Mouse (Mus musculus) midbrain, embryonic 11.5 days (tissue): ENCODE data around the gene Ap5b1. TPM values are rescaled to one million over a fixed set of nuclear protein-coding genes. Genes with fewer than 3 reads are reported as not detected.

Experiments
- ATAC-seq: fragments of 200-750 bp; cut with Nextera tagmentation; 2 replicates; pipeline ENCODE4 v1.8.0; 2017; ENCODE audit warnings: moderate TSS enrichment, moderate library complexity; ENCODE audit not compliant: low FRiP score
- DNase-seq: peaks from one replicate; pipeline ENCODE4 v3.0.0; 2015; ENCODE audit warnings: low spot score; ENCODE audit errors: missing footprints
- H3K27ac ChIP-seq: fragments of 300-500 bp; sonication (generic); 2 replicates; pipeline ENCODE4 v1.5.1; 2014; ENCODE audit warnings: low read depth, low read length
- H3K27me3 ChIP-seq: fragments of 300-500 bp; sonication (generic); 2 replicates; pipeline ENCODE4 v1.6.1; 2014; ENCODE audit warnings: mild to moderate bottlenecking, low read length, moderate library complexity, mixed read lengths; ENCODE audit not compliant: control insufficient read depth, insufficient read depth
- H3K36me3 ChIP-seq: fragments of 300-500 bp; sonication (generic); 2 replicates; pipeline ENCODE4 v1.6.1; 2014; ENCODE audit warnings: mild to moderate bottlenecking, low read length, moderate library complexity, mixed read lengths; ENCODE audit not compliant: control insufficient read depth, insufficient read depth
- H3K4me1 ChIP-seq: fragments of 300-500 bp; sonication (generic); 2 replicates; pipeline ENCODE4 v1.6.1; 2014; ENCODE audit warnings: low read length; ENCODE audit not compliant: control insufficient read depth, insufficient read depth
- H3K4me2 ChIP-seq: fragments of 300-500 bp; sonication (generic); 2 replicates; pipeline ENCODE4 v1.6.1; 2014; ENCODE audit warnings: mild to moderate bottlenecking, moderate library complexity
- H3K4me3 ChIP-seq: fragments of 300-500 bp; sonication (generic); 2 replicates; pipeline ENCODE4 v1.5.1; 2014; ENCODE audit warnings: low read depth, low read length
- H3K9ac ChIP-seq: fragments of 300-500 bp; sonication (generic); 2 replicates; pipeline ENCODE4 v1.6.1; 2014; ENCODE audit warnings: low read length
- H3K9me3 ChIP-seq: fragments of 300-500 bp; sonication (generic); 2 replicates; pipeline ENCODE4 v1.6.1; 2016; ENCODE audit warnings: low read length; ENCODE audit not compliant: control insufficient read depth
- WGBS: fragments of 180-500 bp; shearing (Covaris S2); extraction: QIAGEN DNeasy Blood & Tissue Kit; methylation state at CpG from one replicate; pipeline ENCODE4 v1.1.7; 2014; 5-methylcytosine and 5-hydroxymethylcytosine counted together
- polyA plus RNA-seq: library from polyadenylated mRNA; unstranded; fragments of >200 nt; fragmentation: Nextera tagmentation; extraction: Ambion mirVana; gene quantifications from 2 replicates; pipeline ENCODE4 v1.2.1, GENCODE M21; 2014

Gene Ap5b1
- polyA plus RNA-seq, 1 experiment from 2014 or later: 1.5 TPM

DNA sequence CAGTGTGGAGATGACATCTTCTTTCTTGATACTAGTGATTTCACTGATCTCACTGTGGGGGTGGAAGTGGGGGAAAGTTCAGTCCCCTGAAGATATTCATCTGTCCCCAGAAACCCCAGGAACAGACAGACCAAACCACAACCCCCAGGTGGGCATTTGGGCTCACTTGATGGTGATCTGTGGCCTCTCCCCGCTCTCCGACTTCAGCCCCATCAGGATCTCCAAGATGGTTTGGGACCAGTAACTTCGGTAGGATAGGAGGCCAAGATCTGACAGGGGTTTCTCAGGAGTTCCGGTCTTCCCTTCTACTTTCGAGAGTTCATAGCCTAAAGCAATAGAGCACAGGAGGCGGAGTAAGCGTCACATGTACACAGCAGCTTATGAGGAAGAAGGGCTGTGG is 35.8 kb downstream of the Ap5b1 start:
- WGBS: 92% methylated on average over 7 of the region's 7 CpGs
- Histone ChIP-seq H3K4me2 (no peak overlapping the region), H3K9ac (no peak overlapping the region; the same call in 1 of the 2 replicates), H3K4me1 (peaks cover 11% of the 10 kb centered on the region), H3K27me3 (no peaks in the 10 kb centered on the region), H3K27ac (no peak overlapping the region), H3K4me3 (no peak overlapping the region), H3K9me3 (no peaks in the 10 kb centered on the region), H3K36me3 (peaks cover 50% of the 10 kb centered on the region)
- DNase-seq (no peak), ATAC-seq (no peak)

DNA sequence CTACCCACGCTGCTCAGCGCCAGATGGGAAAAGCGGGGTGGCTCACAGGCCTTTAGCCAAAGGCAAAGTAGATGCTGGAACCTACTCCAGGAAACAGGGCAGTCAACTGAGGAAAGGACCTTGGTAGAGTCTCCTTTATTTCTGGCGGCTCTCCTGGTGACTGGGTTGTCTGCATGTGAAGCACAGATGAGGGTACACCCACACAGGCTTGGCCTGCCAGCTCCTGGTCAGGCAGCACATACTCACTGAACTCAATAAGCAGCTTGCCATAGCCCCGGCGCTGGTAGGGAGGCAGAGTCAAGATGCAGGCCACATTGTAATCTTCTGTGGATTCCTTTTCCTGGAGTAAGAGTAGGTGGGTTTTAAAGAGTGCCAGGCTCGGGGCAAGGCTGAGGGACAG is 37.3 kb downstream of the Ap5b1 start:
- H3K36me3 ChIP-seq: peaks cover 50% of the 10 kb centered on the region
- WGBS: 95% methylated on average over 7 of the region's 7 CpGs

DNA sequence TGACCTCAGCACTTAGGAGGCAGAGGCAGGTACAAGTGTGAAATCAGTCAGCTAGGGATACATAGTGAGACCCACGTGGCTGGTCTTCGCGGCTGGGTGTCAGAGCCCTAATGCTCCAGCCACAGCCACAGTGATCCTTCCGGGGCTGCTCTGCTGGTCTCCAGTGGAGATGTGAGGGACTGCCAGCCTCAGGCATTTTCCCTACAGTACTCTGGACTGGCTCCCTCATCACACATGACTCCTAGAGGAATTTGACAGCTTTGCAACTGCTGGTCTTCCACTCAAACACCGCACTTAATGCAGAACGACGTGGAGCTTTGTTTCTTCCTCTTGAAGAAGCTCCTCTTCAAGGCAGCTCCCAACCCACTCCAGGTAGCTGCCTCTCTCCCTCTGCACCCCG is 38.4 kb downstream of the Ap5b1 start:
- no peak overlapping the region for H3K9ac ChIP-seq
- H3K4me3 ChIP-seq: no peak overlapping the region
- no peak for ATAC-seq
- H3K27ac ChIP-seq: no peak overlapping the region
- no peaks in the 10 kb centered on the region for H3K9me3 ChIP-seq
- 88% methylated on average over 8 of the region's 8 CpGs for WGBS
- no peak for DNase-seq
- no peaks in the 10 kb centered on the region for H3K27me3 ChIP-seq
- H3K36me3 ChIP-seq: peaks cover 50% of the 10 kb centered on the region
- H3K4me1 ChIP-seq: peaks cover 24% of the 10 kb centered on the region
- no peak overlapping the region for H3K4me2 ChIP-seq

More for the DNA sequence above, 37.3 kb downstream of the Ap5b1 start:
- DNase-seq (no peak), ATAC-seq (no peak)
- Histone ChIP-seq H3K9me3 (no peaks in the 10 kb centered on the region), H3K4me1 (peaks cover 18% of the 10 kb centered on the region), H3K9ac (no peak overlapping the region), H3K4me3 (no peak overlapping the region), H3K4me2 (no peak overlapping the region), H3K27me3 (no peaks in the 10 kb centered on the region), H3K27ac (no peak overlapping the region)

DNA sequence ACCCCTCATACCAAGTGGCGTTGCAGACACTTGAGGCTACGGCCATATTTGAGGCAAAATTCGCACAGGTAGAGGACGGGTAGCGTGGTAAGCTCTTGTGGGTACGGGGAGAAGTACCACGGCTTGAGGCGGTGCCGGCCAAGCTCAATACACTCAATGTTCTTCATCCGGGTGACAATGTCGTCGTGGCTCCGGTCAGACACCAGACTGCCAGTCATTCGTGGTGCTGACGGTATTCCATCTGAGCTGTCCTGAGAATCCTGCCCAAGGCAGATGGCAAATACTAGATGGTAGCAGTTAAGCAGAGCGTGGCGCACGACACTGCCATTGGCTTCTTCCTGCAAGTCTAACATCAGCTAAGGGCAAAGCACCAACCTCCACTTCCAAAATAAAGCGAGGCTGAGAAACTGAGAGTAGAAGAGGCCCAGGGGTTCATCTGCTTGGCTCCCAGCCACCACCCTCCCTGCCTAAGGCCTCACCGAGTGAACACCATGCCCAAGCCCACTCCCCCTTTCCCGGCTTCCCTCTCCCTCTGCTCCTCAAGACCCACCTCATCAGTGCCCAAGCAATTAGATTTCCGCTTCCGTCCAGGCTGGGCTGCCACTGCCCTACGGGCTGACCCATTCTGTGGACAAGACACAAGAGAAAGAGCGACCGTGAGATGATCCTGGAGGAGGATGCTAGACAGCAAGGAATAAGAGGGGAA is 40.0 kb downstream of the Ap5b1 start:
- H3K27me3 ChIP-seq: no peaks in the 10 kb centered on the region
- H3K4me3 ChIP-seq: no peak overlapping the region
- no peak overlapping the region for H3K9ac ChIP-seq
- no peak overlapping the region for H3K27ac ChIP-seq
- H3K4me1 ChIP-seq: peaks cover 20% of the 10 kb centered on the region
- H3K36me3 ChIP-seq: peaks cover 49% of the 10 kb centered on the region
- H3K9me3 ChIP-seq: no peaks in the 10 kb centered on the region
- DNase-seq (no peak), ATAC-seq (no peak)
- WGBS: 95% methylated on average over 26 of the region's 26 CpGs
- no peak overlapping the region for H3K4me2 ChIP-seq

DNA sequence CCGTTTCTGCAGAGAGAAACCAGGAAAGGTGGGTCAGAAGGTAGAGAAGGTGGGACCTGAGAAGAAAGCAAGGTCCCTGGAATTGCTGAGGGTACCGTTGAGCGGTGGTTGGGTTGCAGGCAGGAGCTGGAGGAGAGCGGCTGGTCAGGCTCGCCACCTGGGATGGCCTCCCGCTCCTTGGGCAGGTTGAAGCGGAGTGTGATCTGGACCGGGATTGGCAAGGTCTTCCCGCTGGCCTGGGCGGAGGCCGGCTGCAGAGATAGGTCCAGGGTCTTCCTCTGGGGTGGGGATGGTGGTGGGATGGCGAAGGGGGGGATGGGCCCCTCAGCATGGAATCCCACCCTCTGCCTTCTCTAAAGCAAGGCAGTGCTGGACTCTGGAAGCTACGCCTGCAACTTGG is 40.9 kb downstream of the Ap5b1 start:
- peaks cover 42% of the 10 kb centered on the region for H3K36me3 ChIP-seq
- WGBS: 94% methylated on average over 13 of the region's 13 CpGs
- 0 out of 2 replicates have a peak overlapping the region, but pooled peaks have one; percentile 7 for H3K4me3 ChIP-seq
- H3K9ac ChIP-seq: no peak overlapping the region; the same call in 1 of the 2 replicates
- DNase-seq (no peak), ATAC-seq (no peak)
- no peaks in the 10 kb centered on the region for H3K9me3 ChIP-seq
- peaks cover 17% of the 10 kb centered on the region for H3K4me1 ChIP-seq
- H3K27ac ChIP-seq: no peak overlapping the region
- H3K4me2 ChIP-seq: peak overlapping the region; percentile 72
- H3K27me3 ChIP-seq: no peaks in the 10 kb centered on the region

DNA sequence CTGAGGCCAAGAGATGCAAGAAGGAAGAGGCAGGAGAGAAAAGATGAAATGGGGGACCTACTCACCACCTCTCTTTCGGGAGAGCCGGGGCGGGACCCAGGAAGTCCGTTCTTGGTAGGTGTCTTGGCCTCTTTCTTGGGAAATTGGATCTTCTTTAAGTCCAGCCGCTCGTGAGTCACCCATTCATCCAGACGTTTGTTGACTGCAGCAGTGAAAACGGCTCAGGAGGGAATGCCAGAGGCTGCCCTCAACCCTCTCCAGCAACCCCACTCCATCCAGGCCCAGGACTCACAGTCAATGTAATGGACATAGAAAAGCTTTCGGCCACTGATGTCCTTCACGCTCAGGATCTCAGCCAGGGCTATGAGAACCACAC is 41.3 kb downstream of the Ap5b1 start:
- 66% methylated on average over 10 of the region's 10 CpGs for WGBS
- Histone ChIP-seq H3K27me3 (no peaks in the 10 kb centered on the region), H3K4me2 (peak overlapping the region; percentile 72), H3K4me1 (peaks cover 15% of the 10 kb centered on the region), H3K36me3 (peaks cover 37% of the 10 kb centered on the region), H3K9ac (peak overlapping the region; percentile 93), H3K9me3 (no peaks in the 10 kb centered on the region), H3K27ac (peak overlapping the region; percentile 93; the same call in 1 of the 2 replicates), H3K4me3 (peak overlapping the region; percentile 75)
- ATAC-seq: no peak
- no peak for DNase-seq

DNA sequence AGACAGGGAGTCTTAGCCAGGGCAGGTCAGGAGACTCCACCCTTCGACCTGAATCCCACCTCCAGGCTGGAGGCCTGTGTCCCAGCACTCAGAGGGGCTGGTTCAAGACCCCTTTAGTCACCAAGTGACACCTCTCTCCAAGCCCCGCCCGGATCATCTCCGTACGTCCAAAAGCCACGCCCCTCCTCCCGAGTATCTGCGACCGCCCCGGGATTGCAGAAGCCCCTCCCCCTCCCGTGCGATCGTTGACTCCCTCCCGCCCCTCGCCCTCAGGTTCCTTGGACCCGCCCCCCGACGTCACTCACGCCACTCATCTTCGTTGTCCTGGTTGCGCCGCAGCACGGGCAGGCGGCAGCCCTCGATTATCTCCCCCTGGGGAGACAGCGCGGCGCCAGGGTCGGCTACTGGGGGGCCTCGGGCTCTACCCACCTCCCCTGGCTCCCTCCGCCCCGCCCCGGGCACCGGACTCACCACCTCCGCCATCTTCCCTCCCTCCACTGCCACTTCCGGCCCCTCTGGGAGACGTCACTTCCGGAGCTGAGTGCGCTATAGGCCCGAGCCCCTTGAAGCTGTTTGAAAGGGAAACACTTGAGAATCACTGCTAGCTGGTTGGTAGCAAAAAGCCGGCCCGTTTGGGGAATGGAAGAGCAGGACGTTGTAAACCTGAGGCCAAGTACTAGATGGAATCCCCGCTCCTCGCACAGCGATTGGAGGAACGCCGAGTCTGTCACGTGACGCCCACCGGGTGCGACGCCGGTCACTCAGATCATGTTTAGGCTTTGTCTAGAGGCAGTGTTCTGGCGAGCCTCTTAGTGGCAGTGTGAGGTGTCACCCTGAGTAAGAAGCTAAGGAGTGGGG is 42.0 kb downstream of the Ap5b1 start, which contains the start of gene Kat5:
Kat5 (minus strand) TSS at position 691 of the 858 bp plus-strand sequence.
- Histone ChIP-seq H3K27ac (peak within 1 kb of the TSS; percentile 93), H3K4me3 (peak within 1 kb of the TSS; percentile 75), H3K4me1 (peaks cover 15% of the 10 kb centered on the region), H3K9ac (peak within 1 kb of the TSS; percentile 93), H3K9me3 (no peaks in the 10 kb centered on the region), H3K36me3 (peaks cover 33% of the 10 kb centered on the region), H3K4me2 (peak within 1 kb of the TSS; percentile 72), H3K27me3 (no peaks in the 10 kb centered on the region)
- DNase-seq: peak; percentile 100
- under 1% methylated on average over 54 of the region's 55 CpGs for WGBS
- ATAC-seq: peak; percentile 93

DNA sequence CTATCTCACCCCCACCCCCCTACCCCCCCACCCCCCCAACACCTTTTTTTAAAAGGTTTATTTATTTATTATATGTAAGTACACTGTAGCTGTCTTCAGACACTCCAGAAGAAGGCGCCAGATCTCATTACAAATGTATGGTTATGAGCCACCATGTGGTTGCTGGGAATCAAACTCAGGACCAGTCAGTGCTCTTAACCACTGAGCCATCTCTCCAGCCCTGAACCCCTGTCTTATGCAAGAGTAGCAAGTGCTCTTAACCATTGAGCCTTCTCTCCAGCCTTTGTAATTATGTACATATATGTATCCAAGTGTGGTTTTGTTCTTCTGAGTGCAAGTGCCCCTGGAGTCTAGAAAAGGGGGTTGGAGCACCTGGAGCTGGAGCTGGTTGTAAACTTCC is 44.1 kb downstream of the Ap5b1 start:
- no peaks in the 10 kb centered on the region for H3K27me3 ChIP-seq

More for the DNA sequence above, 44.1 kb downstream of the Ap5b1 start:
- Histone ChIP-seq H3K9ac (no peak overlapping the region), H3K36me3 (peaks cover 12% of the 10 kb centered on the region), H3K4me1 (peaks cover 15% of the 10 kb centered on the region), H3K9me3 (no peaks in the 10 kb centered on the region), H3K27ac (no peak overlapping the region), H3K4me2 (no peak overlapping the region), H3K4me3 (no peak overlapping the region)
- 93% methylated on average over 1 of the region's 1 CpGs for WGBS
- ATAC-seq (no peak), DNase-seq (no peak)
